Mouse (Mus musculus): ENCODE measurements around the gene Pitpnm3. TPM values are rescaled to one million over a fixed set of nuclear protein-coding genes. Genes with fewer than 3 reads are reported as not detected.

Pitpnm3 gene
- polyA plus RNA-seq, 1 experiment from 2014 or later = 0.31 TPM

DNA sequence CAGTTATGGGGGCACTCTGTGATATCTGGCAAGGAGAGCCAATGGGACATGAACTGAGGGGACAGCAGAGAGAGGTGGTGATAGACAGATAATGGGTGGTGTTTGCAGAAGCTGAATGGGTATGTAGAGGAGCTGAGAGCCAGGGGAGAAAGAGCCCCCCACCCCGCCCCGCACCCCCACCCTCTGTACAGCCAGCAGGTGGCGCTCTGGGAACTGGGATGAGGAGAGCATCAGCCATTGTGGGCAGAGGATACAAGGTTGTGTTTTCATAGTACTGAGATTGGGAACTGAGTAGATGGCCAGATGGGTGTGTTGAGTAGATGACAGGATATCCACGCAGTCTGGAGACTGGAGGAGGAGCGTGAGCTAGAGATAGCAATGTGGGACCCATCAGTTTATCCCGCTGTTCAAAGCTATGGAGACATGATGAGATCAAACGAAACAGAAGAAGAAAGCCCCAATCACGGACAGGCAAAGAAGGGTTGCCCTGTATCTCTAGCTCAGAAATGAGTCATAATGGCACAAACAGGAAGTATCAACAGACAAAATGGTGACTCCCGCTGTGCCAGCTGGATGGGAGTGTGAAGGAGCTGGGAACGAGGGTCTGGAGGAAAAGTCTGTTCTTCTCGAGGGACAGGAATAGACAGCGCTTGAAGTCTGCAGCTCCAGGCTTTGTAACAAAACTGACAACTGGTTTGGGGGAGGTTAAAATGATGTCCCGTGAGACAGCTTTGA is 118.9 kb downstream of the Pitpnm3 start:
- WGBS = 83% methylated on average over 13 of the region's 13 CpGs

GRCm38 (mm10) chr11:72014674-72015073 is 120.9 kb downstream of the Pitpnm3 start:
- H3K36me3 ChIP-seq = no peaks in the 10 kb centered on the region
- no peaks in the 10 kb centered on the region for H3K27me3 ChIP-seq (ENCODE audit: insufficient read depth, poor library complexity, severe bottlenecking)
- no peak for DNase-seq (ENCODE audit: low spot score)
- no peak overlapping the region for H3K27ac ChIP-seq
- H3K9me3 ChIP-seq = no peaks in the 10 kb centered on the region
- H3K4me1 ChIP-seq (replicated peaks) = peaks cover 27% of the 10 kb centered on the region
- no peak overlapping the region for H3K4me3 ChIP-seq
- 87% methylated on average over 4 of the region's 4 CpGs for WGBS

More for the DNA sequence above, 118.9 kb downstream of the Pitpnm3 start:
- H3K4me1 ChIP-seq (replicated peaks) = peaks cover 15% of the 10 kb centered on the region
- H3K27me3 ChIP-seq (ENCODE audit: insufficient read depth, poor library complexity, severe bottlenecking) = no peaks in the 10 kb centered on the region
- no peaks in the 10 kb centered on the region for H3K9me3 ChIP-seq
- H3K27ac ChIP-seq = no peak overlapping the region
- no peak overlapping the region for H3K4me3 ChIP-seq
- DNase-seq (ENCODE audit: low spot score) = no peak
- no peaks in the 10 kb centered on the region for H3K36me3 ChIP-seq

GRCm38 (mm10) chr11:72011955-72012354 is 123.6 kb downstream of the Pitpnm3 start:
- no peaks in the 10 kb centered on the region for H3K36me3 ChIP-seq
- DNase-seq (ENCODE audit: low spot score) = no peak
- no peaks in the 10 kb centered on the region for H3K27me3 ChIP-seq (ENCODE audit: insufficient read depth, poor library complexity, severe bottlenecking)
- H3K4me1 ChIP-seq (replicated peaks) = peaks cover 27% of the 10 kb centered on the region
- H3K9me3 ChIP-seq = no peaks in the 10 kb centered on the region
- 80% methylated on average over 1 of the region's 1 CpGs for WGBS
- H3K27ac ChIP-seq = peak overlapping the region; percentile 8; the same call in 1 of the 2 replicates
- no peak overlapping the region for H3K4me3 ChIP-seq

GRCm38 (mm10) chr11:72010940-72011722 is 124.4 kb downstream of the Pitpnm3 start:
- 60% methylated on average over 9 of the region's 9 CpGs for WGBS
- no peaks in the 10 kb centered on the region for H3K36me3 ChIP-seq

DNA sequence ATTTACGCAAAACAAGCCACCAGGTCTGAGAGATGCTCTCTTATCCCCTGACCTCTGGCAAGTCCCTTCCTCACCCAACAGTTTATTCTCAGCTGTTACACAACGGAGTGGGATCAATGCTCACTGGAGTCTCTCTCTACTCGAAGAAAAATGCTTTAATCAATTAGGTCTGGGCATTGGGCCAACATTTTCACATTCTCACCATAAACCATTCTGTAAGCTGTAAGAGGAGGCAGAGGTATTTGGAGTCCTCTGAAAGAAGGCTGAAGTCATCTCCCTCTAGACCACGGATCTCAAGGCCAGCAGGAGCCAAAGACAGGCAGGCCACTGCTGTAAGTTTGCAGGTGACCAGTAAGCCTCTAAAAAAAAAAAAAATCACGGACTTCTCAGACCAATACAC is 125.2 kb downstream of the Pitpnm3 start:
- no peaks in the 10 kb centered on the region for H3K36me3 ChIP-seq
- H3K4me3 ChIP-seq = no peak overlapping the region
- no peaks in the 10 kb centered on the region for H3K9me3 ChIP-seq
- no peak for DNase-seq (ENCODE audit: low spot score)
- H3K27ac ChIP-seq = no peak overlapping the region
- WGBS = 70% methylated on average over 5 of the region's 5 CpGs
- peaks cover 27% of the 10 kb centered on the region for H3K4me1 ChIP-seq (replicated peaks)
- no peaks in the 10 kb centered on the region for H3K27me3 ChIP-seq (ENCODE audit: insufficient read depth, poor library complexity, severe bottlenecking)

More at GRCm38 (mm10) chr11:72010940-72011722, 124.4 kb downstream of the Pitpnm3 start:
- H3K27me3 ChIP-seq (ENCODE audit: insufficient read depth, poor library complexity, severe bottlenecking) = no peaks in the 10 kb centered on the region
- H3K4me1 ChIP-seq (replicated peaks) = peaks cover 27% of the 10 kb centered on the region
- no peak overlapping the region for H3K4me3 ChIP-seq
- H3K27ac ChIP-seq = peak overlapping the region; percentile 30; the same call in 1 of the 2 replicates
- no peaks in the 10 kb centered on the region for H3K9me3 ChIP-seq
- no peak for DNase-seq (ENCODE audit: low spot score)

DNA sequence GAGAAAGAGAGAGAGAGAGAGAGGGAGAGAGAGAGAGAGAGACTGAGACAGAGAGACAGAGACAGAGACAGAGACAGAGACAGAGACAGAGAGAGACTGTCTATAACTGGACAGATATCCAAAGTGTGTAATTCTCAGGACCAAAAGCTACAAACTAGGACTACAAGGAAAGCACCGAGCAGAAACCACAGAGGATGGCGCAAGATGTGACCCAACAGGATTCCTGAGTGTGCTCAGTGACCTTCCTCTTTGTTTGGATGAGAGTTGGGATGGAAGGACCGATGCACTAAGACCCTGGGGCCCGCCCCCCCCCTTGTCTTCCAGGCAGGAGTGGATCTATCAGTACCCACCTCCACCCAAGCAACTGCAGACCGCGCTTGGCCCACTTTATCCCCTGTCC is 130.0 kb downstream of the Pitpnm3 start:
- no peak overlapping the region for H3K4me3 ChIP-seq
- H3K4me1 ChIP-seq (replicated peaks) = peaks cover 8% of the 10 kb centered on the region; the same call in 1 of the 2 replicates
- 85% methylated on average over 6 of the region's 6 CpGs for WGBS
- no peaks in the 10 kb centered on the region for H3K36me3 ChIP-seq
- no peaks in the 10 kb centered on the region for H3K9me3 ChIP-seq
- no peaks in the 10 kb centered on the region for H3K27me3 ChIP-seq (ENCODE audit: insufficient read depth, poor library complexity, severe bottlenecking)
- H3K27ac ChIP-seq = no peak overlapping the region
- DNase-seq (ENCODE audit: low spot score) = no peak

GRCm38 (mm10) chr11:72003171-72003570 is 132.4 kb downstream of the Pitpnm3 start:
- no peaks in the 10 kb centered on the region for H3K36me3 ChIP-seq
- no peak for DNase-seq (ENCODE audit: low spot score)
- WGBS = 75% methylated on average over 9 of the region's 9 CpGs
- H3K4me3 ChIP-seq = no peak overlapping the region
- peaks cover 8% of the 10 kb centered on the region; the same call in 1 of the 2 replicates for H3K4me1 ChIP-seq (replicated peaks)
- no peaks in the 10 kb centered on the region for H3K9me3 ChIP-seq
- H3K27ac ChIP-seq = no peak overlapping the region
- H3K27me3 ChIP-seq (ENCODE audit: insufficient read depth, poor library complexity, severe bottlenecking) = no peaks in the 10 kb centered on the region

DNA sequence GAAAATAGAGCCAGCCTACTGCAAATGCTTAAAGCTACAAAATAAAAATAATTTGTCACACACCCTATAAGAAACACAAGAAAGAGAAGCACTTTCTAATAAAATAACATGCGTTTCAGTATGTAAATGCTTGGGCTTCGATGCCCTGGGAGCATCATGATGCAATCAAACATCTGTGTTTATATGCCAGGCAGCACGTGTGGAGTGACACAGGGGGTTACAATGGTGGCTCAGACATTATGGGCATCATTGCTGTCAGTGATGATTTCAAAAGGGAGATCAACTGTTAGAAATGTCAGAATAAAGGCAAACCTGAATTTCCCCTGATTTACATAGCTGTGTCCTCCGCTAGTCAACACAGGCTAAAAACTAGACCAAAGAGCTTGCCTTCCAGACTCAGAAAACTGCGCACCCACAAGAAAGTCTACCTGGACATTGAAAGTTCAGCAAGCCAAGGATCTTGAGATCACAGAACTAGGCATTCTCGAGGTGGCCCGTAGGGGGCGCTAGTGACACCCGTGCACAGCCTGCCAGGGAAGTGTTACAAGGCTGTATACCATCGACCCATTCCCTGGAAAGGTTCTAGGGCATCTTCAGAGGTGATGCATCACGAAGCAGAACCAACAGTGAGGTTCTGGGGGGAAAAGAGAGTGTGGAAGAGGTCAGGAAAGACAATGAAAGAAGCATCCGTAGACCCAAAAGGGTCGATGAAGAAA is 133.3 kb downstream of the Pitpnm3 start:
- no peaks in the 10 kb centered on the region for H3K36me3 ChIP-seq
- H3K27me3 ChIP-seq (ENCODE audit: insufficient read depth, poor library complexity, severe bottlenecking) = 0 out of 2 replicates have a peak, but pooled peaks cover 4% of the 10 kb centered on the region
- WGBS = 47% methylated on average over 13 of the region's 13 CpGs
- H3K4me3 ChIP-seq = no peak overlapping the region
- peaks cover 13% of the 10 kb centered on the region; the same call in 1 of the 2 replicates for H3K4me1 ChIP-seq (replicated peaks)
- no peaks in the 10 kb centered on the region for H3K9me3 ChIP-seq
- H3K27ac ChIP-seq = no peak overlapping the region
- no peak for DNase-seq (ENCODE audit: low spot score)

- Histone ChIP-seq H3K27ac (no peak overlapping the region), H3K9me3 (no peaks in the 10 kb centered on the region), H3K27me3 (ENCODE audit: insufficient read depth, poor library complexity, severe bottlenecking) (peaks cover 9% of the 10 kb centered on the region; the same call in 1 of the 2 replicates), H3K36me3 (no peaks in the 10 kb centered on the region), H3K4me1 (replicated peaks) (peaks cover 32% of the 10 kb centered on the region), H3K4me3 (no peak overlapping the region)
- DNase-seq (ENCODE audit: low spot score) = no peak
- 86% methylated on average over 6 of the region's 6 CpGs for WGBS
Observed at GRCm38 (mm10) chr11:72000194-72000593, 135.4 kb downstream of the Pitpnm3 start.

Other genes with a start within 250 kb of the Pitpnm3 start
- 0.31 and 0.55 TPM in 2 replicates for gene Aipl1, start 98.3 kb downstream of the Pitpnm3 start, polyA plus RNA-seq (2016; fragmentation: Nextera tagmentation; extraction: Ambion mirVana)
- 228 and 229 TPM in 2 replicates for gene Pimreg, start 93.7 kb downstream of the Pitpnm3 start, polyA plus RNA-seq (2016; fragmentation: Nextera tagmentation; extraction: Ambion mirVana)
- 0.22 and 0.44 TPM in 2 replicates for gene Gm43951, start 71.1 kb upstream of the Pitpnm3 start, polyA plus RNA-seq (2016; fragmentation: Nextera tagmentation; extraction: Ambion mirVana)
- gene 4933427D14Rik, start 71.7 kb upstream of the Pitpnm3 start, polyA plus RNA-seq (2016; fragmentation: Nextera tagmentation; extraction: Ambion mirVana) = 15.5 and 18.9 TPM in 2 replicates
- 177 and 182 TPM in 2 replicates for gene Txndc17, start 71.8 kb upstream of the Pitpnm3 start, polyA plus RNA-seq (2016; fragmentation: Nextera tagmentation; extraction: Ambion mirVana)
- 54.9 and 57.2 TPM in 2 replicates for gene Med31, start 79.8 kb upstream of the Pitpnm3 start, polyA plus RNA-seq (2016; fragmentation: Nextera tagmentation; extraction: Ambion mirVana)
- gene Slc13a5, start 131.4 kb upstream of the Pitpnm3 start, polyA plus RNA-seq (2016; fragmentation: Nextera tagmentation; extraction: Ambion mirVana) = 0.44 and 0.63 TPM in 2 replicates
- gene Xaf1, start 165.9 kb upstream of the Pitpnm3 start, polyA plus RNA-seq (2016; fragmentation: Nextera tagmentation; extraction: Ambion mirVana) = 2.3 and 2.9 TPM in 2 replicates
- not detected in 2 replicates for gene Fbxo39, start 178.7 kb upstream of the Pitpnm3 start, polyA plus RNA-seq (2016; fragmentation: Nextera tagmentation; extraction: Ambion mirVana)
- gene Tekt1, start 226.7 kb upstream of the Pitpnm3 start, polyA plus RNA-seq (2016; fragmentation: Nextera tagmentation; extraction: Ambion mirVana) = 7.0 and 7.7 TPM in 2 replicates

Data from hindbrain, embryonic 10.5 days (tissue).